Comparison of ENCODE assay signal across 9 mouse cellular contexts in the genomic region with DNA sequence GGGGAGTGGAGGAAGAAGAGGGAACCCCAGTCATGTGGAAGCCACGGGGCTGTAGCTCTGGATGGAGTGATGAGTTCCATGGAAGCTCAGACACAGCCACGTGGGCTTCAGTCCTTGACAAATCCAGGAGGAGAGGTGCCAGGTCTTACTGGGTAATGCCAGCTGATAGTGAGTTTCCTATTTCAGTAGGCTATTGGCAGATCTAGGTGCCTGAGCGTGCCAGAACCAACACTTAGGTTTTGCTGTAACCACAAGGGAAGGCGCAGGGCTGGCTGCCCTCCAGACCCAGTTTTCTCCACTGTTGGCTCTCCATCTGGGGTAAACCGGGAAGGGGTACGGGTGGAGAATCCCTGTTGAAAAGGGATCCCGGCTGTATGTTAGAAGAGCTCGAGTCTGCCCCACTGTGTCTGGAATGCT.
DNase-seq lines count a peak whose midpoint lies in the region; ATAC-seq and TF ChIP-seq lines count a peak whose summit lies in the region.
"Had no signal": no experiment of that assay in that cellular context is flagged by ENCODE, and none has a peak within 500 bp of the region (broad histone marks: within the 10 kb centered on the region; RNA-seq: fewer than 3 reads in every experiment).

No protein-coding gene starts in this region.

- DNase-seq in hindbrain, embryonic 10.5 days (ENCODE audit: low spot score): no peak
- DNase-seq in adrenal gland, postnatal 36 days: peak; percentile 44 to 66
- DNase-seq in gastrocnemius, adult 2 months: peak; percentile 71
- peak; percentile 20 to 42 for DNase-seq in layer of hippocampus, adult 2 months (ENCODE audit: low spot score in 2 of 2)
- DNase-seq in lung, postnatal 4 days: peak; percentile 69 to 84
- DNase-seq in spleen, adult 12 weeks (ENCODE audit: low spot score): no peak
- DNase-seq: liver, embryonic 13.5 days had no signal

- no peaks in the 10 kb centered on the region for H3K27me3 ChIP-seq in hindbrain, embryonic 13.5 days
- no peaks in the 10 kb centered on the region for H3K27me3 ChIP-seq in hindbrain, embryonic 10.5 days (ENCODE audit: insufficient read depth, poor library complexity, severe bottlenecking)
- H3K27me3 ChIP-seq: liver, embryonic 13.5 days had no signal

- H3K9ac ChIP-seq in hindbrain, embryonic 13.5 days: no peak overlapping the region
- H3K9ac ChIP-seq: liver, embryonic 13.5 days had no signal

- peaks cover 79% of the 10 kb centered on the region for H3K36me3 ChIP-seq in hindbrain, embryonic 13.5 days
- peaks cover 86% of the 10 kb centered on the region for H3K36me3 ChIP-seq in hindbrain, embryonic 10.5 days

- peak overlapping the region; percentile 58 for H3K27ac ChIP-seq in hindbrain, embryonic 13.5 days
- no peak overlapping the region for H3K27ac ChIP-seq in hindbrain, embryonic 10.5 days
- no peak overlapping the region for H3K27ac ChIP-seq in gastrocnemius, adult 2 months
- H3K27ac ChIP-seq in layer of hippocampus, adult 2 months: no peak overlapping the region
- H3K27ac ChIP-seq: liver, embryonic 13.5 days had no signal

- 81% methylated on average over 8 of the region's 8 CpGs for WGBS in hindbrain, embryonic 13.5 days
- WGBS in hindbrain, embryonic 10.5 days: 88% methylated on average over 8 of the region's 8 CpGs

- no peak overlapping the region for H3K4me2 ChIP-seq in hindbrain, embryonic 13.5 days
- H3K4me2 ChIP-seq: liver, embryonic 13.5 days had no signal

- no peaks in the 10 kb centered on the region for H3K9me3 ChIP-seq in hindbrain, embryonic 13.5 days
- no peaks in the 10 kb centered on the region for H3K9me3 ChIP-seq in hindbrain, embryonic 10.5 days
- H3K9me3 ChIP-seq: liver, embryonic 13.5 days had no signal

- H3K4me3 ChIP-seq in hindbrain, embryonic 13.5 days: no peak overlapping the region
- no peak overlapping the region for H3K4me3 ChIP-seq in hindbrain, embryonic 10.5 days
- no peak overlapping the region for H3K4me3 ChIP-seq in gastrocnemius, adult 2 months
- H3K4me3 ChIP-seq in layer of hippocampus, adult 2 months: no peak overlapping the region
- H3K4me3 ChIP-seq: liver, embryonic 13.5 days had no signal

- peak; percentile 15; the same call in 1 of the 2 replicates for TF ChIP-seq CTCF in gastrocnemius, adult 2 months (IDR thresholded peaks at IDR 0.05)
- 0 out of 2 replicates have a peak, but pooled peaks have one; percentile 25 for TF ChIP-seq CTCF in layer of hippocampus, adult 2 months (conservative IDR thresholded peaks at IDR 0.05)

- ATAC-seq in hindbrain, embryonic 13.5 days (ENCODE audit: low FRiP score): no peak
- ATAC-seq in erythroid progenitor cell, adult 5-6 weeks (replicated peaks; ENCODE audit: low FRiP score, poor library complexity, severe bottlenecking): no peak

- peaks cover 14% of the 10 kb centered on the region; the same call in 1 of the 2 replicates for H3K4me1 ChIP-seq in hindbrain, embryonic 13.5 days (replicated peaks)
- H3K4me1 ChIP-seq in hindbrain, embryonic 10.5 days (replicated peaks): no peaks in the 10 kb centered on the region; the same call in 1 of the 2 replicates

- intact Hi-C loops in gastrocnemius, adult 2 months (cut with DNase I): no loop called here

Comparison
In these comparisons a context has a peak if more than half of its experiments do, and no peak if none do; other contexts are left out.
1. DNase-seq: peak in adrenal gland, postnatal 36 days (2 of 2), gastrocnemius, adult 2 months (single experiment), layer of hippocampus, adult 2 months (2 of 2) and lung, postnatal 4 days (2 of 2); none in hindbrain, embryonic 10.5 days (single experiment) and spleen, adult 12 weeks (single experiment).